Mouse (Mus musculus) mammary gland, adult 2 months (tissue): ENCODE measurements around the gene Fbn1. TPM values are rescaled to one million over a fixed set of nuclear protein-coding genes. Genes with fewer than 3 reads are reported as not detected.

ENCODE experiments used
- polyA plus RNA-seq: library from polyadenylated mRNA; depleted of rRNA; stranded (reverse); fragments of >200 nt; gene quantifications from 2 replicates; pipeline ENCODE4 v1.2.3, GENCODE M21; 2012; ENCODE audit warnings: low replicate concordance; rRNA removed

The Fbn1 gene
- polyA plus RNA-seq = 39.2 and 52.3 TPM in 2 replicates

DNA sequence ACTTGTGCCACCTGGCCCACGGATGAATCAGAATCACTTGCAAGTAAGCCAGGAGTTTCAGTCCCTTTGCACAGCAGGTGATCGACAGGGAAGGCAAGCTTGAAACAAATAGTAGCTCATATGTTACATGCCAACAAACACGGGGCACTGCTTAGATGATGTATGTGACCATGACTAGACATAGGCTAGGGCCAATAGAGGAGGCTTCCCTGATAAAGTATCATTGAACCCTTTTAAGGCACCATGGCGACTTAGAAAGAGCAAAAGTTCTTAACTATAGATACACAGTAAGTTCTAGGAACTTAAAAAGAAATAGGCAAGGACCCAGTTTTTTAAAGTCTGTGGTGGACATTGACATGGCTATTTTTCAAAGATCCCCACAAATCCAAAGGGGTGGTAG lies at the start of gene Fbn1:
Fbn1 (minus strand) TSS at position 101 of the 400 bp plus-strand sequence.

DNA sequence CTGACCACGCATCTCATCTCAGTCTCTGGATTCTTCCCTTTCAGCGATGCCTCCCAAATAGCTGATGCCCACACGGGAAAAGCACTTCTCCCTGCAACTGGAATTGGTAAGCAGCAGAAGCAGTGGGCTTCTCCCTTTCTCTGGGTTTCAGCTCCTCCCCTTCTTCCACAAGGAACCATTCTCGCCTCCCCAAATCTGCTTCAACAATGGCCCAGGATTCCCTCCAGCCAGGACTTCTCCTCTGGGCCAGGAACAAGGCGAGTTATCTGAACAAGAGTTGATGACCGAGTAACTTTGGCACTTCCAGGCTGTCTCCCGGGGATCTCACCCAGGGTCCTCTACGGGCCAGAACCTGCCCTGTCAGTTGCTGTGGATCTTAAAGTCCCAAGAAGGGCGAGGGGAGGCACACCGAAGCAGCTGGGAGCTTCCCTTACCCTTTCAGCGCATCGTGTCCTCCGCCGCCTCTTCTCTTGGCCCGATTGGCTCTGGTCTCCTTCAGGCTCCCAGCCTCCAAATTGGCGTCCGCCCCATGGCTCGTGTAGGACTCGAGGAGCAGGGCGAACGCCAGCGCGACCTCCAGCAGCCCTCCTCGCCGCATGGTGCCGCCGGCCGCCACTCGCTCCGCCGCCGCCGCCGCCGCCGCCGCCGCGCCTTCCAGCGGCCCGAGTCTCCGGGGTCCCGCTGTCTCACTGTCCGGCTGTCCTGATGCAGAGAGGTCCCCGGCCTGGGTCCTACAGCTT lies 2.6 kb downstream of the Fbn1 start, which contains the start of gene Gm9913:
Gm9913 (plus strand) TSS at position 84 of the 740 bp plus-strand sequence.

Other genes with a start within 250 kb of the Fbn1 start
- 0.22 and 0.41 TPM in 2 replicates for gene Gm9913, start 2.9 kb downstream of the Fbn1 start, polyA plus RNA-seq
- 0.99 and 1.1 TPM in 2 replicates for gene Cep152, start 117.1 kb upstream of the Fbn1 start, polyA plus RNA-seq
- gene Eid1, start 165.1 kb upstream of the Fbn1 start, polyA plus RNA-seq = 12.9 and 20.6 TPM in 2 replicates
- gene Shc4, start 216.2 kb upstream of the Fbn1 start, polyA plus RNA-seq = 2.3 and 2.7 TPM in 2 replicates